8 mouse cellular contexts compared by ENCODE assay signal in genomic region chr16:49799597-49800561, GRCm38 (mm10). TPM values are rescaled to one million over a fixed set of nuclear protein-coding genes. Genes with fewer than 3 reads are reported as not detected.
DNase-seq lines count a peak whose midpoint lies in the region; ATAC-seq and TF ChIP-seq lines count a peak whose summit lies in the region.

Gene Cd47, plus strand, starts transcription at chr16:49800533.

- H3K27ac ChIP-seq in embryonic facial prominence, embryonic 11.5 days (replicated peaks; ENCODE audit: low read depth, low read length) = no peak within 1 kb of the TSS
- H3K27ac ChIP-seq in kidney, adult 2 months (ENCODE audit: insufficient read depth, low read depth, low read length) = no peak within 1 kb of the TSS
- peak within 1 kb of the TSS; percentile 99 for H3K27ac ChIP-seq in liver, embryonic 11.5 days (ENCODE audit: low read depth, low read length)

- no peak within 1 kb of the TSS for H3K4me3 ChIP-seq in embryonic facial prominence, embryonic 11.5 days (ENCODE audit: low read depth, low read length)
- H3K4me3 ChIP-seq in kidney, adult 2 months (ENCODE audit: insufficient read depth, low read depth, low read length) = no peak within 1 kb of the TSS
- H3K4me3 ChIP-seq in liver, embryonic 11.5 days (ENCODE audit: low read depth, low read length) = no peak within 1 kb of the TSS

- 88% methylated on average over 10 of the region's 10 CpGs for WGBS in embryonic facial prominence, embryonic 11.5 days
- WGBS in kidney, adult 2 months = 72% methylated on average over 10 of the region's 10 CpGs
- WGBS in liver, embryonic 11.5 days = 45% methylated on average over 10 of the region's 10 CpGs

- no peak for DNase-seq in Patski (ENCODE audit: low read depth, low spot score)
- DNase-seq in embryonic facial prominence, embryonic 11.5 days (ENCODE audit: low spot score) = no peak
- peak; percentile 17 to 55 for DNase-seq in heart, adult 9 months (ENCODE audit: low spot score in 2 of 2)
- DNase-seq in kidney, adult 2 months = peak; percentile 71
- peak; percentile 51 for DNase-seq in liver, embryonic 11.5 days (ENCODE audit: low spot score)
- peak; percentile 47 to 55 for DNase-seq in natural killer cell, adult 2 months (ENCODE audit: low spot score in 2 of 2)
- no peak for DNase-seq in embryo, embryonic 9.5 days (ENCODE audit: extremely low spot score)
- DNase-seq in retina, postnatal 1 day = no peak

- no peaks in the 10 kb centered on the region for H3K4me1 ChIP-seq in embryonic facial prominence, embryonic 11.5 days (ENCODE audit: control insufficient read depth, insufficient read depth, low read length)
- no peaks in the 10 kb centered on the region for H3K4me1 ChIP-seq in kidney, adult 2 months (ENCODE audit: control insufficient read depth, insufficient read depth, low read length)
- peaks cover 45% of the 10 kb centered on the region for H3K4me1 ChIP-seq in liver, embryonic 11.5 days (replicated peaks; ENCODE audit: control insufficient read depth, insufficient read depth, low read length)

- no peaks in the 10 kb centered on the region for H3K9me3 ChIP-seq in embryonic facial prominence, embryonic 11.5 days (replicated peaks; ENCODE audit: control insufficient read depth, low read length)
- H3K9me3 ChIP-seq in liver, embryonic 11.5 days (ENCODE audit: control insufficient read depth, low read length) = no peaks in the 10 kb centered on the region

- no peak within 1 kb of the TSS for H3K4me2 ChIP-seq in embryonic facial prominence, embryonic 11.5 days (ENCODE audit: low read depth, low read length)
- H3K4me2 ChIP-seq in liver, embryonic 11.5 days = peak within 1 kb of the TSS; percentile 46

- H3K36me3 ChIP-seq in embryonic facial prominence, embryonic 11.5 days (replicated peaks; ENCODE audit: control insufficient read depth, insufficient read depth, low read depth, low read length) = no peaks in the 10 kb centered on the region
- no peaks in the 10 kb centered on the region for H3K36me3 ChIP-seq in kidney, adult 2 months (ENCODE audit: control insufficient read depth, insufficient read depth, low read length)
- H3K36me3 ChIP-seq in liver, embryonic 11.5 days (ENCODE audit: control insufficient read depth, insufficient read depth, low read length) = no peaks in the 10 kb centered on the region

- in situ Hi-C loops in Patski (cut with MboI; ENCODE audit: low pct_unique_long_range_greater_than_20kb) = no loop called here

- H3K9ac ChIP-seq in embryonic facial prominence, embryonic 11.5 days (replicated peaks; ENCODE audit: low read length) = no peak within 1 kb of the TSS
- peak within 1 kb of the TSS; percentile 57 for H3K9ac ChIP-seq in liver, embryonic 11.5 days (ENCODE audit: low read depth, low read length)

- TF ChIP-seq POLR2A in kidney, adult 2 months (IDR thresholded peaks at IDR 0.05; ENCODE audit: low read depth, low read length) = no peak

- ATAC-seq in Patski = no peak
- ATAC-seq in embryonic facial prominence, embryonic 11.5 days (replicated peaks; ENCODE audit: insufficient number of reproducible peaks, low FRiP score, low TSS enrichment, low read depth) = no peak
- ATAC-seq in liver, embryonic 11.5 days (replicated peaks; ENCODE audit: low FRiP score) = peak; percentile 97

- POLR2A ChIA-PET in Patski (lab: Charles Lee) = no interaction called here

- CTCF ChIA-PET in Patski (lab: Charles Lee) = interaction anchor here (1.6 kb wide), 1 partner anchor 9 kb away, joined by 3 read pairs; no protein-coding TSS in a partner anchor

- no peak for TF ChIP-seq CTCF in Patski (IDR thresholded peaks at IDR 0.05)
- no peak for TF ChIP-seq CTCF in kidney, adult 2 months (conservative IDR thresholded peaks at IDR 0.05; ENCODE audit: insufficient read depth, insufficient read length, low read depth, low read length)

- no peaks in the 10 kb centered on the region for H3K27me3 ChIP-seq in Patski
- no peaks in the 10 kb centered on the region for H3K27me3 ChIP-seq in embryonic facial prominence, embryonic 11.5 days (ENCODE audit: control insufficient read depth, insufficient read depth, low read length)
- no peaks in the 10 kb centered on the region for H3K27me3 ChIP-seq in kidney, adult 2 months (replicated peaks; ENCODE audit: control insufficient read depth, insufficient read depth, low read length)
- no peaks in the 10 kb centered on the region for H3K27me3 ChIP-seq in liver, embryonic 11.5 days (replicated peaks; ENCODE audit: control insufficient read depth, insufficient read depth, low read length)

RNA-seq across cellular contexts. Expression of gene Cd47, which starts in this region (rescaled TPM):
- polyA plus RNA-seq in Patski (2021) = 68.6 TPM
- 48.5 and 50.3 TPM in 2 replicates for polyA plus RNA-seq in embryonic facial prominence, embryonic 11.5 days (2014; fragmentation: Nextera tagmentation; extraction: Ambion mirVana)
- polyA plus RNA-seq in kidney, adult 2 months (2012; rRNA removed) = 28.8 and 36.5 TPM in 2 replicates
- polyA plus RNA-seq in liver, embryonic 11.5 days (2014; fragmentation: Nextera tagmentation; extraction: Ambion mirVana) = 261 and 281 TPM in 2 replicates

Comparison
In these comparisons a context has a peak if more than half of its experiments do, and no peak if none do; other contexts are left out.
1. DNase-seq: peak in heart, adult 9 months (2 of 2), kidney, adult 2 months (single experiment), liver, embryonic 11.5 days (single experiment) and natural killer cell, adult 2 months (2 of 2); none in Patski (single experiment), embryonic facial prominence, embryonic 11.5 days (single experiment), embryo, embryonic 9.5 days (single experiment) and retina, postnatal 1 day (single experiment).